Mouse (Mus musculus): ENCODE measurements around the gene Cbr2. TPM values are rescaled to one million over a fixed set of nuclear protein-coding genes. Genes with fewer than 3 reads are reported as not detected.

The Cbr2 gene
- polyA plus RNA-seq, 1 experiment from 2014 or later: 1.8 TPM

GRCm38 (mm10) chr11:120720450-120720849, 11.5 kb downstream of the Cbr2 start:
- 8% methylated on average over 17 of the region's 17 CpGs for WGBS
- H3K9me3 ChIP-seq (ENCODE audit: control insufficient read depth, low read length): no peaks in the 10 kb centered on the region
- H3K4me3 ChIP-seq (ENCODE audit: low read depth, low read length): peak overlapping the region; percentile 59
- no peaks in the 10 kb centered on the region; the same call in none of the 2 replicates for H3K36me3 ChIP-seq (ENCODE audit: control insufficient read depth, insufficient read depth, low read length)
- H3K27ac ChIP-seq (ENCODE audit: low read depth, low read length): peak overlapping the region; percentile 12; the same call in 1 of the 2 replicates
- H3K4me2 ChIP-seq (ENCODE audit: low read depth, low read length, severe bottlenecking): peak overlapping the region; percentile 99
- DNase-seq (ENCODE audit: low spot score): peak; percentile 95
- peaks cover 10% of the 10 kb centered on the region for H3K27me3 ChIP-seq (ENCODE audit: control insufficient read depth, insufficient read depth, low read length)
- peak overlapping the region; percentile 78 for H3K9ac ChIP-seq (ENCODE audit: low read length)
- ATAC-seq (replicated peaks; ENCODE audit: low FRiP score): no peak
- H3K4me1 ChIP-seq (replicated peaks; ENCODE audit: control insufficient read depth, insufficient read depth, low read length): peaks cover 9% of the 10 kb centered on the region

- peaks cover 9% of the 10 kb centered on the region for H3K4me1 ChIP-seq (replicated peaks; ENCODE audit: control insufficient read depth, insufficient read depth, low read length)
- H3K36me3 ChIP-seq (ENCODE audit: control insufficient read depth, insufficient read depth, low read length): no peaks in the 10 kb centered on the region; the same call in none of the 2 replicates
- ATAC-seq (replicated peaks; ENCODE audit: low FRiP score) (no peak), DNase-seq (ENCODE audit: low spot score) (no peak)
- H3K27ac ChIP-seq (ENCODE audit: low read depth, low read length): no peak overlapping the region
- H3K4me2 ChIP-seq (ENCODE audit: low read depth, low read length, severe bottlenecking): no peak overlapping the region
- WGBS: 85% methylated on average over 13 of the region's 13 CpGs
- H3K9ac ChIP-seq (ENCODE audit: low read length): no peak overlapping the region
- no peaks in the 10 kb centered on the region for H3K9me3 ChIP-seq (ENCODE audit: control insufficient read depth, low read length)
- no peak overlapping the region for H3K4me3 ChIP-seq (ENCODE audit: low read depth, low read length)
- peaks cover 10% of the 10 kb centered on the region for H3K27me3 ChIP-seq (ENCODE audit: control insufficient read depth, insufficient read depth, low read length)
These were observed 12.0 kb downstream of the Cbr2 start for GRCm38 (mm10) chr11:120719841-120720376.

GRCm38 (mm10) chr11:120719242-120719641, 12.7 kb downstream of the Cbr2 start:
- no peak overlapping the region for H3K4me3 ChIP-seq (ENCODE audit: low read depth, low read length)
- 91% methylated on average over 9 of the region's 9 CpGs for WGBS

GRCm38 (mm10) chr11:120715131-120715530, 16.8 kb downstream of the Cbr2 start:
- Histone ChIP-seq H3K9ac (ENCODE audit: low read length) (no peak overlapping the region), H3K36me3 (ENCODE audit: control insufficient read depth, insufficient read depth, low read length) (no peaks in the 10 kb centered on the region; the same call in none of the 2 replicates), H3K27me3 (ENCODE audit: control insufficient read depth, insufficient read depth, low read length) (no peaks in the 10 kb centered on the region), H3K9me3 (ENCODE audit: control insufficient read depth, low read length) (no peaks in the 10 kb centered on the region), H3K27ac (ENCODE audit: low read depth, low read length) (no peak overlapping the region), H3K4me1 (replicated peaks; ENCODE audit: control insufficient read depth, insufficient read depth, low read length) (peaks cover 10% of the 10 kb centered on the region), H3K4me2 (ENCODE audit: low read depth, low read length, severe bottlenecking) (no peak overlapping the region), H3K4me3 (ENCODE audit: low read depth, low read length) (no peak overlapping the region)
- WGBS: 90% methylated on average over 9 of the region's 9 CpGs
- no peak for DNase-seq (ENCODE audit: low spot score)
- ATAC-seq (replicated peaks; ENCODE audit: low FRiP score): no peak

More at GRCm38 (mm10) chr11:120719242-120719641, 12.7 kb downstream of the Cbr2 start:
- Histone ChIP-seq H3K4me2 (ENCODE audit: low read depth, low read length, severe bottlenecking) (no peak overlapping the region), H3K9me3 (ENCODE audit: control insufficient read depth, low read length) (no peaks in the 10 kb centered on the region), H3K4me1 (replicated peaks; ENCODE audit: control insufficient read depth, insufficient read depth, low read length) (peaks cover 15% of the 10 kb centered on the region), H3K9ac (ENCODE audit: low read length) (no peak overlapping the region), H3K36me3 (ENCODE audit: control insufficient read depth, insufficient read depth, low read length) (no peaks in the 10 kb centered on the region; the same call in none of the 2 replicates), H3K27me3 (ENCODE audit: control insufficient read depth, insufficient read depth, low read length) (peaks cover 10% of the 10 kb centered on the region), H3K27ac (ENCODE audit: low read depth, low read length) (no peak overlapping the region)
- ATAC-seq (replicated peaks; ENCODE audit: low FRiP score): no peak
- no peak for DNase-seq (ENCODE audit: low spot score)

- DNase-seq (ENCODE audit: low spot score) (no peak), ATAC-seq (replicated peaks; ENCODE audit: low FRiP score) (no peak)
- Histone ChIP-seq H3K4me3 (ENCODE audit: low read depth, low read length) (peak overlapping the region; percentile 46), H3K9ac (ENCODE audit: low read length) (peak overlapping the region; percentile 73), H3K4me2 (ENCODE audit: low read depth, low read length, severe bottlenecking) (peak overlapping the region; percentile 98), H3K9me3 (ENCODE audit: control insufficient read depth, low read length) (no peaks in the 10 kb centered on the region), H3K27me3 (ENCODE audit: control insufficient read depth, insufficient read depth, low read length) (no peaks in the 10 kb centered on the region), H3K36me3 (ENCODE audit: control insufficient read depth, insufficient read depth, low read length) (no peaks in the 10 kb centered on the region; the same call in none of the 2 replicates), H3K4me1 (replicated peaks; ENCODE audit: control insufficient read depth, insufficient read depth, low read length) (peaks cover 10% of the 10 kb centered on the region), H3K27ac (ENCODE audit: low read depth, low read length) (no peak overlapping the region)
- WGBS: 66% methylated on average over 10 of the region's 10 CpGs
These were observed 17.4 kb downstream of the Cbr2 start for GRCm38 (mm10) chr11:120714546-120714945.

GRCm38 (mm10) chr11:120713580-120714518, 18.1 kb downstream of the Cbr2 start, which contains the start of the genes Cenpx and Lrrc45:
TSS of gene Cenpx (minus strand) at chr11:120713738.
TSS of gene Lrrc45 (plus strand) at chr11:120713925.
- Histone ChIP-seq H3K4me1 (replicated peaks; ENCODE audit: control insufficient read depth, insufficient read depth, low read length) (peaks cover 10% of the 10 kb centered on the region), H3K27ac (ENCODE audit: low read depth, low read length) (peak within 1 kb of the TSS; percentile 8), H3K4me3 (ENCODE audit: low read depth, low read length) (peak within 1 kb of the TSS; percentile 54), H3K9me3 (ENCODE audit: control insufficient read depth, low read length) (no peaks in the 10 kb centered on the region), H3K27me3 (ENCODE audit: control insufficient read depth, insufficient read depth, low read length) (no peaks in the 10 kb centered on the region), H3K9ac (ENCODE audit: low read length) (peak within 1 kb of the TSS; percentile 73), H3K4me2 (ENCODE audit: low read depth, low read length, severe bottlenecking) (peak within 1 kb of the TSS; percentile 98), H3K36me3 (ENCODE audit: control insufficient read depth, insufficient read depth, low read length) (no peaks in the 10 kb centered on the region; the same call in none of the 2 replicates)
- 3% methylated on average over 53 of the region's 53 CpGs for WGBS
- peak; percentile 97 for DNase-seq (ENCODE audit: low spot score)
- peak; percentile 95 for ATAC-seq (replicated peaks; ENCODE audit: low FRiP score)

GRCm38 (mm10) chr11:120712771-120713568, 18.9 kb downstream of the Cbr2 start:
- H3K9ac ChIP-seq (ENCODE audit: low read length): peak overlapping the region; percentile 55
- peak overlapping the region; percentile 54 for H3K4me3 ChIP-seq (ENCODE audit: low read depth, low read length)
- ATAC-seq (replicated peaks; ENCODE audit: low FRiP score) (peak; percentile 67), DNase-seq (ENCODE audit: low spot score) (peak; percentile 88)
- no peaks in the 10 kb centered on the region for H3K27me3 ChIP-seq (ENCODE audit: control insufficient read depth, insufficient read depth, low read length)
- under 1% methylated on average over 38 of the region's 38 CpGs for WGBS
- H3K9me3 ChIP-seq (ENCODE audit: control insufficient read depth, low read length): no peaks in the 10 kb centered on the region
- H3K4me2 ChIP-seq (ENCODE audit: low read depth, low read length, severe bottlenecking): peak overlapping the region; percentile 98
- no peaks in the 10 kb centered on the region; the same call in none of the 2 replicates for H3K36me3 ChIP-seq (ENCODE audit: control insufficient read depth, insufficient read depth, low read length)
- peaks cover 11% of the 10 kb centered on the region for H3K4me1 ChIP-seq (replicated peaks; ENCODE audit: control insufficient read depth, insufficient read depth, low read length)
- H3K27ac ChIP-seq (ENCODE audit: low read depth, low read length): peak overlapping the region; percentile 8

Measured in forebrain, embryonic 11.5 days (tissue).